Mouse (Mus musculus) megakaryocyte, adult 5-6 weeks (primary cell): ENCODE measurements around the gene Col19a1. TPM values are rescaled to one million over a fixed set of nuclear protein-coding genes. Genes with fewer than 3 reads are reported as not detected.

Experiments used
- ATAC-seq: 2 replicates; pipeline ENCODE4 v1.8.0; 2016; ENCODE audit warnings: mild to moderate bottlenecking, inconsistent platforms; ENCODE audit not compliant: poor library complexity, severe bottlenecking
- total RNA-seq, 2 experiments: library from RNA; stranded (forward) in 1 of 2; stranded (reverse) in 1 of 2; fragments of 153-499, 151-499 nt in 1 of 2; fragments of 221-1000, 200-1000 nt in 1 of 2; gene quantifications; 2 replicates each; pipeline versions ENCODE4 v1.2.3 to v1.2.4; 2015 to 2017

Gene Col19a1
- total RNA-seq, 2 experiments from 2014 or later = 0.13 TPM; not detected in 1

GRCm38 (mm10) chr1:24316961-24317589 lies 270.2 kb downstream of the Col19a1 start:
- no peak for ATAC-seq

- no peak for ATAC-seq
Observed at GRCm38 (mm10) chr1:24316490-24316889, 270.8 kb downstream of the Col19a1 start.

GRCm38 (mm10) chr1:24310847-24311246 lies 276.4 kb downstream of the Col19a1 start:
- ATAC-seq = no peak

GRCm38 (mm10) chr1:24310193-24310592 lies 277.1 kb downstream of the Col19a1 start:
- ATAC-seq = no peak

GRCm38 (mm10) chr1:24303077-24303476 lies 284.2 kb downstream of the Col19a1 start:
- ATAC-seq = no peak

GRCm38 (mm10) chr1:24302674-24303073 lies 284.6 kb downstream of the Col19a1 start:
- ATAC-seq = no peak

- no peak for ATAC-seq
Observed at GRCm38 (mm10) chr1:24300700-24301099, 286.6 kb downstream of the Col19a1 start.

GRCm38 (mm10) chr1:24294979-24295942 lies 292.0 kb downstream of the Col19a1 start:
- no peak for ATAC-seq

GRCm38 (mm10) chr1:24292515-24292914 lies 294.8 kb downstream of the Col19a1 start:
- ATAC-seq = no peak

- no peak for ATAC-seq
Observed at GRCm38 (mm10) chr1:24286360-24286759, 300.9 kb downstream of the Col19a1 start.

- ATAC-seq = no peak
Observed at GRCm38 (mm10) chr1:24267022-24267421, 320.2 kb downstream of the Col19a1 start.

- no peak for ATAC-seq
Observed at GRCm38 (mm10) chr1:24261181-24261580, 326.1 kb downstream of the Col19a1 start.

- no peak for ATAC-seq
Observed at GRCm38 (mm10) chr1:24259419-24259818, 327.9 kb downstream of the Col19a1 start.

GRCm38 (mm10) chr1:24257961-24258360 lies 329.3 kb downstream of the Col19a1 start:
- ATAC-seq = no peak

- ATAC-seq = peak; percentile 62
Observed at GRCm38 (mm10) chr1:24249105-24249664, 338.1 kb downstream of the Col19a1 start.

- peak; percentile 77 for ATAC-seq
Observed at GRCm38 (mm10) chr1:24248294-24249104, 338.8 kb downstream of the Col19a1 start.

- no peak for ATAC-seq
Observed at GRCm38 (mm10) chr1:24245700-24246375, 341.4 kb downstream of the Col19a1 start.

- ATAC-seq = no peak
Observed at GRCm38 (mm10) chr1:24244931-24245330, 342.3 kb downstream of the Col19a1 start.

GRCm38 (mm10) chr1:24240039-24240691 lies 347.1 kb downstream of the Col19a1 start:
- no peak for ATAC-seq

- ATAC-seq = no peak
Observed at GRCm38 (mm10) chr1:24236330-24236729, 350.9 kb downstream of the Col19a1 start.
